8 mouse cellular contexts compared by ENCODE assay signal in the genomic region with DNA sequence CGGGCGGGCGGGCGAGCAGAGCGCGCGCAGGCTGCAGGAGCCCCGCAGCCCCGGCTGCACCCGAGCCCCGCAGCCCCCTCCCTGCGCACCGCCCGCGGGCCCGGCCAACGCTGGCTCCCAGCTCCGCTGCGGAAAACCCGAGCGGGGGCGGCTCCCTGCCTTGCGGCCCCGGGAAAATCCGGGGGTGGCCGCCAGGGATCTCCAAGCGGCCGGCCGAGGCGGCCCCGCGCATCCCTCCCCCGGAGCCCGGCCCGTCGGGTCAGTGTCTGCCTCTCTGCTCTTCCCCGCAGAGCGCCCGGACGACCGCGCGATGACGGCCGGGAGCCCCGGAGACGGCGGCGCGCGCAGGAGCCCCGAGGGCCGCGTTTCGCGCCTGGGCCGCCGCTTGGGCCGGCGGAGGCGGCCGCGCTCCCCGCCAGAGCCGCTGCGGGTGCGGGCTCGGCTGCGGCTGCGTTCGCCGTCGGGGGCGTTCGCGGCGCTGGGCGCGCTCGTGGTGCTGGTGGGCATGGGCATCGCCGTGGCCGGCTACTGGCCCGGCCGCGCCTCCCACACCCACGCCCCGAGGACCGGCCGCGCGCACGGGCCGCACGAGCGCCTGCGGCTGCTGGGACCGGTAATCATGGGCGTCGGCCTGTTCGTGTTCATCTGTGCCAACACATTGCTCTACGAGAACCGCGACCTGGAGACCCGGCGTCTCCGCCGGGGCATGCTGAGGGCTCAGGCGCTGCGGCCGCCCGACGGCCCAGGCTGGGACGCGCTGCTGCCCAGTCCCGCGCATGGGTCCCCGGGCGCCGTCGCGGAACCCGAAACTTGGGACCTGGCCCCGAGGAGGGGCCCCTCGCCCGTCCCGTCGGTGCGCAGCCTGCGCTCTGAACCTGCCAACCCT. TPM values are rescaled to one million over a fixed set of nuclear protein-coding genes. Genes with fewer than 3 reads are reported as not detected.
DNase-seq lines count a peak whose midpoint lies in the region; ATAC-seq and TF ChIP-seq lines count a peak whose summit lies in the region.

A gene (plus strand): TSS at position 311 of the 886 bp plus-strand sequence.

- H3K4me2 ChIP-seq in heart, embryonic 12.5 days: peak within 1 kb of the TSS; percentile 72
- H3K4me2 ChIP-seq in neural tube, embryonic 11.5 days (ENCODE audit: low read depth): peak within 1 kb of the TSS; percentile 72

- peak within 1 kb of the TSS; percentile 89 for H3K9ac ChIP-seq in heart, embryonic 12.5 days
- peak within 1 kb of the TSS; percentile 52 for H3K9ac ChIP-seq in neural tube, embryonic 11.5 days (ENCODE audit: low read length)

- 4% methylated on average over 116 of the region's 130 CpGs for WGBS in heart, embryonic 12.5 days
- WGBS in neural tube, embryonic 11.5 days: 2% methylated on average over 105 of the region's 130 CpGs

- peaks cover 26% of the 10 kb centered on the region for H3K36me3 ChIP-seq in heart, embryonic 12.5 days
- H3K36me3 ChIP-seq in neural tube, embryonic 11.5 days (ENCODE audit: control insufficient read depth, insufficient read depth, low read length): peaks cover 5% of the 10 kb centered on the region

- peak; percentile 60 to 66 for DNase-seq in left cerebral cortex, adult 2 months (ENCODE audit: extremely low spot score in 1 of 2, low spot score in 2 of 2)
- DNase-seq in left cerebral cortex, adult 9 months (ENCODE audit: low spot score in 2 of 2): no peak
- peak; percentile 54 for DNase-seq in adrenal gland, postnatal 14 days
- peak; percentile 58 to 71 for DNase-seq in kidney, postnatal 4 days
- no peak for DNase-seq in neural tube, embryonic 11.5 days (ENCODE audit: low spot score)
- DNase-seq in thymus, adult 18-20 months: no peak

- H3K4me3 ChIP-seq in left cerebral cortex, adult 2 months: peak within 1 kb of the TSS; percentile 54
- H3K4me3 ChIP-seq in heart, embryonic 12.5 days: peak within 1 kb of the TSS; percentile 76
- H3K4me3 ChIP-seq in neural tube, embryonic 11.5 days (ENCODE audit: low read depth, low read length): peak within 1 kb of the TSS; percentile 50

- TF ChIP-seq CTCF in left cerebral cortex, adult 2 months (IDR thresholded peaks at IDR 0.05): no peak

- H3K9me3 ChIP-seq in heart, embryonic 12.5 days (replicated peaks): no peaks in the 10 kb centered on the region
- H3K9me3 ChIP-seq in neural tube, embryonic 11.5 days (ENCODE audit: control insufficient read depth, low read length): no peaks in the 10 kb centered on the region

- H3K27ac ChIP-seq in left cerebral cortex, adult 2 months: peak within 1 kb of the TSS; percentile 76
- H3K27ac ChIP-seq in heart, embryonic 12.5 days (ENCODE audit: poor library complexity, severe bottlenecking): peak within 1 kb of the TSS; percentile 80
- H3K27ac ChIP-seq in neural tube, embryonic 11.5 days (ENCODE audit: low read depth, low read length): peak within 1 kb of the TSS; percentile 53

- intact Hi-C loops in left cerebral cortex, adult 2 months (cut with DNase I): no loop called here

- peaks cover 79% of the 10 kb centered on the region for H3K4me1 ChIP-seq in heart, embryonic 12.5 days (replicated peaks)
- peaks cover 41% of the 10 kb centered on the region for H3K4me1 ChIP-seq in neural tube, embryonic 11.5 days (ENCODE audit: control insufficient read depth, insufficient read depth, low read length)

- H3K27me3 ChIP-seq in heart, embryonic 12.5 days (replicated peaks): peaks cover 8% of the 10 kb centered on the region; the same call in 1 of the 2 replicates
- H3K27me3 ChIP-seq in neural tube, embryonic 11.5 days (ENCODE audit: control insufficient read depth, insufficient read depth, low read length): peaks cover 59% of the 10 kb centered on the region

- no peak for ATAC-seq in heart, embryonic 12.5 days (ENCODE audit: insufficient number of reproducible peaks, low FRiP score)
- ATAC-seq in neural tube, embryonic 11.5 days (ENCODE audit: insufficient read depth, low FRiP score, low TSS enrichment): no peak
- ATAC-seq in activated CD4-positive, CD25-positive, alpha-beta regulatory T cell, adult 4 months: no peak

RNA-seq across cellular contexts. Expression of the gene that starts here (rescaled TPM):
- 10 to 100 TPM in 1 of 2 experiments, 1 to 10 TPM in 1; 9.8 to 10.9 TPM for total RNA-seq in left cerebral cortex, adult 2 months (2021)
- total RNA-seq in adrenal gland, postnatal 14 days (2021): 8.7 TPM in 2 replicates
- 6.9 and 8.2 TPM in 2 replicates for polyA plus RNA-seq in heart, embryonic 12.5 days (2016; fragmentation: Nextera tagmentation; extraction: Ambion mirVana)
- 1.4 TPM in 2 replicates for polyA plus RNA-seq in neural tube, embryonic 11.5 days (2014; fragmentation: Nextera tagmentation; extraction: Ambion mirVana)
- polyA plus RNA-seq in activated CD4-positive, CD25-positive, alpha-beta regulatory T cell, adult 4 months (2017; shearing (Covaris generic)): not detected

Comparison
In these comparisons a context has a peak if more than half of its experiments do, and no peak if none do; other contexts are left out.
1. DNase-seq: peak in left cerebral cortex, adult 2 months (2 of 2), adrenal gland, postnatal 14 days (single experiment) and kidney, postnatal 4 days (2 of 2); none in left cerebral cortex, adult 9 months (0 of 2), neural tube, embryonic 11.5 days (single experiment) and thymus, adult 18-20 months (0 of 2).
2. Peak in every context shown above with its lines, with median percentiles within 50 percentile points of each other: H3K27ac ChIP-seq and H3K4me3 ChIP-seq.